Mouse (Mus musculus): Measurements from ENCODE around the gene Mdga1. TPM values are rescaled to one million over a fixed set of nuclear protein-coding genes. Genes with fewer than 3 reads are reported as not detected.
A peak's percentile ranks its signal among the peaks of the same experiment; 100 is the strongest.

The Mdga1 gene
- polyA plus RNA-seq, 1 experiment from 2014 or later = 3.3 TPM

- Histone ChIP-seq H3K27ac (ENCODE audit: low read length) (no peak overlapping the region), H3K9me3 (ENCODE audit: control insufficient read depth, low read length) (0 out of 2 replicates have a peak, but pooled peaks cover 2% of the 10 kb centered on the region), H3K4me3 (ENCODE audit: low read length) (no peak overlapping the region), H3K9ac (ENCODE audit: low read length) (no peak overlapping the region), H3K36me3 (ENCODE audit: control insufficient read depth, insufficient read depth, low read length) (no peaks in the 10 kb centered on the region), H3K4me1 (replicated peaks; ENCODE audit: control insufficient read depth, insufficient read depth, low read length) (no peaks in the 10 kb centered on the region), H3K27me3 (ENCODE audit: control insufficient read depth, insufficient read depth, low read depth, low read length) (no peaks in the 10 kb centered on the region), H3K4me2 (ENCODE audit: low read depth, low read length) (no peak overlapping the region)
- 12% methylated on average over 5 of the region's 5 CpGs for WGBS
- ATAC-seq (ENCODE audit: low read depth) = no peak
These were observed 18.3 kb upstream of the Mdga1 start for GRCm38 (mm10) chr17:29988141-29988540.

- ATAC-seq (ENCODE audit: low read depth) = peak; percentile 72
- Histone ChIP-seq H3K36me3 (ENCODE audit: control insufficient read depth, insufficient read depth, low read length) (no peaks in the 10 kb centered on the region), H3K4me2 (ENCODE audit: low read depth, low read length) (no peak overlapping the region), H3K27ac (ENCODE audit: low read length) (no peak overlapping the region), H3K9me3 (ENCODE audit: control insufficient read depth, low read length) (0 out of 2 replicates have a peak, but pooled peaks cover 6% of the 10 kb centered on the region), H3K27me3 (ENCODE audit: control insufficient read depth, insufficient read depth, low read depth, low read length) (no peaks in the 10 kb centered on the region), H3K4me1 (replicated peaks; ENCODE audit: control insufficient read depth, insufficient read depth, low read length) (no peaks in the 10 kb centered on the region), H3K9ac (ENCODE audit: low read length) (no peak overlapping the region), H3K4me3 (ENCODE audit: low read length) (no peak overlapping the region)
- WGBS = 8% methylated on average over 3 of the region's 3 CpGs
These were observed 15.6 kb upstream of the Mdga1 start for GRCm38 (mm10) chr17:29985534-29985933.

- 71% methylated on average over 7 of the region's 7 CpGs for WGBS
These were observed 15.0 kb upstream of the Mdga1 start for GRCm38 (mm10) chr17:29984931-29985330.

GRCm38 (mm10) chr17:29983190-29983589 lies 13.3 kb upstream of the Mdga1 start:
- ATAC-seq (ENCODE audit: low read depth) = no peak
- H3K9me3 ChIP-seq (ENCODE audit: control insufficient read depth, low read length) = 0 out of 2 replicates have a peak, but pooled peaks cover 4% of the 10 kb centered on the region
- no peak overlapping the region for H3K9ac ChIP-seq (ENCODE audit: low read length)
- no peaks in the 10 kb centered on the region for H3K27me3 ChIP-seq (ENCODE audit: control insufficient read depth, insufficient read depth, low read depth, low read length)
- no peaks in the 10 kb centered on the region for H3K4me1 ChIP-seq (replicated peaks; ENCODE audit: control insufficient read depth, insufficient read depth, low read length)
- no peaks in the 10 kb centered on the region for H3K36me3 ChIP-seq (ENCODE audit: control insufficient read depth, insufficient read depth, low read length)
- no peak overlapping the region for H3K4me2 ChIP-seq (ENCODE audit: low read depth, low read length)
- H3K27ac ChIP-seq (ENCODE audit: low read length) = no peak overlapping the region
- H3K4me3 ChIP-seq (ENCODE audit: low read length) = no peak overlapping the region
- 70% methylated on average over 5 of the region's 5 CpGs for WGBS

More at GRCm38 (mm10) chr17:29984931-29985330, 15.0 kb upstream of the Mdga1 start:
- no peaks in the 10 kb centered on the region for H3K27me3 ChIP-seq (ENCODE audit: control insufficient read depth, insufficient read depth, low read depth, low read length)
- H3K4me3 ChIP-seq (ENCODE audit: low read length) = no peak overlapping the region
- H3K9me3 ChIP-seq (ENCODE audit: control insufficient read depth, low read length) = 0 out of 2 replicates have a peak, but pooled peaks cover 6% of the 10 kb centered on the region
- no peak overlapping the region for H3K4me2 ChIP-seq (ENCODE audit: low read depth, low read length)
- H3K9ac ChIP-seq (ENCODE audit: low read length) = no peak overlapping the region
- H3K36me3 ChIP-seq (ENCODE audit: control insufficient read depth, insufficient read depth, low read length) = no peaks in the 10 kb centered on the region
- no peak overlapping the region for H3K27ac ChIP-seq (ENCODE audit: low read length)
- ATAC-seq (ENCODE audit: low read depth) = no peak
- H3K4me1 ChIP-seq (replicated peaks; ENCODE audit: control insufficient read depth, insufficient read depth, low read length) = no peaks in the 10 kb centered on the region

- Histone ChIP-seq H3K4me2 (ENCODE audit: low read depth, low read length) (no peak overlapping the region), H3K36me3 (ENCODE audit: control insufficient read depth, insufficient read depth, low read length) (no peaks in the 10 kb centered on the region), H3K27ac (ENCODE audit: low read length) (no peak overlapping the region), H3K4me3 (ENCODE audit: low read length) (no peak overlapping the region), H3K4me1 (replicated peaks; ENCODE audit: control insufficient read depth, insufficient read depth, low read length) (no peaks in the 10 kb centered on the region), H3K9ac (ENCODE audit: low read length) (no peak overlapping the region), H3K27me3 (ENCODE audit: control insufficient read depth, insufficient read depth, low read depth, low read length) (no peaks in the 10 kb centered on the region), H3K9me3 (ENCODE audit: control insufficient read depth, low read length) (0 out of 2 replicates have a peak, but pooled peaks cover 4% of the 10 kb centered on the region)
- WGBS = 63% methylated on average over 8 of the region's 8 CpGs
- no peak for ATAC-seq (ENCODE audit: low read depth)
These were observed 11.7 kb upstream of the Mdga1 start for GRCm38 (mm10) chr17:29981568-29981967.

- Histone ChIP-seq H3K27me3 (ENCODE audit: control insufficient read depth, insufficient read depth, low read depth, low read length) (no peaks in the 10 kb centered on the region), H3K4me2 (ENCODE audit: low read depth, low read length) (no peak overlapping the region), H3K4me1 (replicated peaks; ENCODE audit: control insufficient read depth, insufficient read depth, low read length) (no peaks in the 10 kb centered on the region), H3K9me3 (ENCODE audit: control insufficient read depth, low read length) (0 out of 2 replicates have a peak, but pooled peaks cover 4% of the 10 kb centered on the region), H3K4me3 (ENCODE audit: low read length) (no peak overlapping the region), H3K36me3 (ENCODE audit: control insufficient read depth, insufficient read depth, low read length) (no peaks in the 10 kb centered on the region), H3K27ac (ENCODE audit: low read length) (no peak overlapping the region), H3K9ac (ENCODE audit: low read length) (no peak overlapping the region)
- no peak for ATAC-seq (ENCODE audit: low read depth)
- WGBS = 62% methylated on average over 7 of the region's 7 CpGs
These were observed 10.0 kb upstream of the Mdga1 start for GRCm38 (mm10) chr17:29979841-29980240.

GRCm38 (mm10) chr17:29979020-29979419 lies 9.1 kb upstream of the Mdga1 start:
- no peak for ATAC-seq (ENCODE audit: low read depth)
- no peak overlapping the region for H3K4me2 ChIP-seq (ENCODE audit: low read depth, low read length)
- H3K36me3 ChIP-seq (ENCODE audit: control insufficient read depth, insufficient read depth, low read length) = no peaks in the 10 kb centered on the region
- no peak overlapping the region for H3K4me3 ChIP-seq (ENCODE audit: low read length)
- no peaks in the 10 kb centered on the region for H3K4me1 ChIP-seq (replicated peaks; ENCODE audit: control insufficient read depth, insufficient read depth, low read length)
- 50% methylated on average over 4 of the region's 4 CpGs for WGBS
- no peak overlapping the region for H3K27ac ChIP-seq (ENCODE audit: low read length)
- no peaks in the 10 kb centered on the region for H3K27me3 ChIP-seq (ENCODE audit: control insufficient read depth, insufficient read depth, low read depth, low read length)
- H3K9me3 ChIP-seq (ENCODE audit: control insufficient read depth, low read length) = 0 out of 2 replicates have a peak, but pooled peaks cover 4% of the 10 kb centered on the region
- no peak overlapping the region for H3K9ac ChIP-seq (ENCODE audit: low read length)

- Histone ChIP-seq H3K4me3 (ENCODE audit: low read length) (no peak overlapping the region), H3K9me3 (ENCODE audit: control insufficient read depth, low read length) (no peaks in the 10 kb centered on the region), H3K27me3 (ENCODE audit: control insufficient read depth, insufficient read depth, low read depth, low read length) (no peaks in the 10 kb centered on the region), H3K36me3 (ENCODE audit: control insufficient read depth, insufficient read depth, low read length) (no peaks in the 10 kb centered on the region), H3K4me2 (ENCODE audit: low read depth, low read length) (no peak overlapping the region), H3K4me1 (replicated peaks; ENCODE audit: control insufficient read depth, insufficient read depth, low read length) (no peaks in the 10 kb centered on the region), H3K27ac (ENCODE audit: low read length) (no peak overlapping the region), H3K9ac (ENCODE audit: low read length) (no peak overlapping the region)
- 5% methylated on average over 8 of the region's 8 CpGs for WGBS
- peak; percentile 87 for ATAC-seq (ENCODE audit: low read depth)
These were observed 5.8 kb upstream of the Mdga1 start for GRCm38 (mm10) chr17:29975731-29976130.

GRCm38 (mm10) chr17:29973226-29973625 lies 3.3 kb upstream of the Mdga1 start:
- no peak overlapping the region for H3K9ac ChIP-seq (ENCODE audit: low read length)
- no peaks in the 10 kb centered on the region for H3K9me3 ChIP-seq (ENCODE audit: control insufficient read depth, low read length)
- H3K27me3 ChIP-seq (ENCODE audit: control insufficient read depth, insufficient read depth, low read depth, low read length) = no peaks in the 10 kb centered on the region
- no peaks in the 10 kb centered on the region for H3K4me1 ChIP-seq (replicated peaks; ENCODE audit: control insufficient read depth, insufficient read depth, low read length)
- H3K4me3 ChIP-seq (ENCODE audit: low read length) = no peak overlapping the region
- no peaks in the 10 kb centered on the region for H3K36me3 ChIP-seq (ENCODE audit: control insufficient read depth, insufficient read depth, low read length)
- no peak overlapping the region for H3K4me2 ChIP-seq (ENCODE audit: low read depth, low read length)
- no peak for ATAC-seq (ENCODE audit: low read depth)
- no peak overlapping the region for H3K27ac ChIP-seq (ENCODE audit: low read length)
- WGBS = 84% methylated on average over 7 of the region's 7 CpGs

All from lung, embryonic 16.5 days (tissue).